Mouse (Mus musculus) left cerebral cortex, adult 6 months (tissue): ENCODE results near the gene Pias1. TPM values are rescaled to one million over a fixed set of nuclear protein-coding genes. Genes with fewer than 3 reads are reported as not detected.

Source experiments
- long read RNA-seq, 2 experiments: library from polyadenylated mRNA; unstranded; transcript quantifications; one replicate each; pipeline ENCODE4 v2.0.0; 2019 to 2020
- polyA plus RNA-seq: library from polyadenylated mRNA; unstranded; fragments of <200 nt; fragmentation: Nextera tagmentation; gene quantifications from 2 replicates; pipeline ENCODE4 v1.2.3, GENCODE M21; 2021

The Pias1 gene
- polyA plus RNA-seq, result 24.7 and 25.7 TPM in 2 replicates
- long read RNA-seq, experiment 1, full-length matches to known transcripts, result 152 of 199 reads
- long read RNA-seq, experiment 1, partial matches to known transcripts, result 12 of 199 reads
- long read RNA-seq, experiment 1, other reads (novel, unspliced or antisense), result 35 of 199 reads
- long read RNA-seq, experiment 2, full-length matches to known transcripts, result 38 of 76 reads
- long read RNA-seq, experiment 2, partial matches to known transcripts, result 11 of 76 reads
- long read RNA-seq, experiment 2, other reads (novel, unspliced or antisense), result 27 of 76 reads

GRCm38 (mm10) chr9:62987824-62988223, at the start of gene Pias1:
Pias1 (minus strand) TSS chr9:62987924.

GRCm38 (mm10) chr9:62857719-62858261, 129.9 kb downstream of the Pias1 start, which contains the start of gene Calml4:
Calml4 (plus strand) TSS chr9:62858080.

GRCm38 (mm10) chr9:62838506-62839171, 149.1 kb downstream of the Pias1 start, which contains the start of gene Cln6:
Cln6 (plus strand) TSS chr9:62838785.

Other genes with a start within 250 kb of the Pias1 start
- 8.9 and 12.5 TPM in 2 replicates for gene Fem1b, start 176.0 kb downstream of the Pias1 start, polyA plus RNA-seq
- 5.2 and 11.2 TPM in 2 replicates for gene Cln6, start 149.1 kb downstream of the Pias1 start, polyA plus RNA-seq
- 2.3 and 2.8 TPM in 2 replicates for gene Calml4, start 129.8 kb downstream of the Pias1 start, polyA plus RNA-seq
- gene Skor1, start 161.0 kb upstream of the Pias1 start, polyA plus RNA-seq, result not detected in 2 replicates